Mouse (Mus musculus): ENCODE results near the gene Rab10.
"Not testable (repeated sequence)": the region's sequence is repeated elsewhere in the genome, so short reads cannot be mapped to it uniquely, and the experiment has no call there.

DNA sequence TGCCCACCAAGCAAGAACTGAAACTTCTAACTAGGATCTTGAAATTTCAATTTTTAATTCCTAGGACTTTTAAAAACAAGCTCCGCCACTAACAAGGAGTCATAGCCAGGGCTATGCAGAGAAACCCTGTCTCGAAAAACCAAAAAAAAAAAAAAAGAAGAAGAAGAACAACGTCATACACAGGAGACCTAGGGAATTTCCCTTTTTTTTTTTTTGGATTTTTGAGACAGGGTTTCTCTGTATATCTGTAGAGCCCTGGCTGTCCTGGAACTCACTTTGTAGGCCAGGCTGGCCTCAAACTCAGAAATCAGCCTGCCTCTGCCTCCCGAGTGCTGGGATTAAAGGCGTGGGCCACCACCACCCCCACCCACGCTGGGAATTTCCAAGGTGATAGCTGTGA is 12.1 kb downstream of the Rab10 start:
- TF ChIP-seq CTCF (conservative IDR thresholded peaks at IDR 0.05; ENCODE audit: low read length); NANOG (IDR thresholded peaks at IDR 0.05; ENCODE audit: borderline replicate concordance, low read length): not testable (repeated sequence)

Measured in E14TG2a.4 (cell line).